Mouse (Mus musculus): ENCODE measurements around the gene Dnah9. TPM values are rescaled to one million over a fixed set of nuclear protein-coding genes. Genes with fewer than 3 reads are reported as not detected.

Dnah9 gene
- polyA plus RNA-seq, 1 experiment from 2014 or later, result 1.2 TPM

DNA sequence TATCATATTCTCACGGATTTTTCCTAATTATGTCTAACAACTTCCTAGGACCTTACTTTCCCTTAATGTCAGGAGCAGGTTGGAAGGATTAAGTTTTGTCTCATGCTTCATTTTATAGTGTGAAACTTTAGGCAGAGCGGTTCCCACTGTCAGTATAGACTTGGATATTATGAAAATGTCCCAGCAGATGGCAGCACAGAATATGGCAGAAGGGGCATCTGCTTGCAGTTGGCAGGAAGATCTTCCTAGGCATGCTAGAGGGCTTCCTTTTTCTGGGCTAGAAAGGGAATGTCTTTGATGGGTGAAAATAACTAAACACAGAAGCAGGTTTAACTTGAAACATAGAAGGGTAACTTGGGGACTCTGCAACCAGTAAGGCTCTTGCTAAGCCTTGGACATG, 262.9 kb downstream of the Dnah9 start:
- H3K4me3 ChIP-seq, result no peak overlapping the region
- no peaks in the 10 kb centered on the region for H3K27me3 ChIP-seq (ENCODE audit: insufficient read depth, poor library complexity, severe bottlenecking)
- no peaks in the 10 kb centered on the region for H3K4me1 ChIP-seq (replicated peaks)
- H3K36me3 ChIP-seq, result no peaks in the 10 kb centered on the region
- no peaks in the 10 kb centered on the region for H3K9me3 ChIP-seq
- 67% methylated on average over 2 of the region's 2 CpGs for WGBS
- no peak overlapping the region for H3K27ac ChIP-seq
- no peak for DNase-seq (ENCODE audit: low spot score)

DNA sequence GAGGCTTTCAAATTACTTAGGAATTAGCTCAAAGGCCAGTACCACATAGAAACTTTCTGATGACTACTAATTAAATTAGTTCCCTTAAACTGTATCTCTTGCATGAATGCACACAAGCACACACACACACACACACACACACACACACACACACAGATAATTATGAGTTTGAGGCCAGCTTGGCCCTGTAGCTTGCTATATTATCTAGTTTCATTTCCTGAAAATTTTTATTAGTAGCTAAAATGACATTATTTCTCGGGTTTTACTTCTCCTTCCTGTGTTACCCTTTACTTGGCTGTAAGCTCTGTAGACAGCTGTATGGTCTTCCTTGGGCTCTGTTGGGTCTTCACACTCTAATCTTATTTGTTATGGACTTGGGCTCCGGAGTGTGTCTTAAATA, 264.4 kb downstream of the Dnah9 start:
- Histone ChIP-seq H3K4me3 (no peak overlapping the region), H3K4me1 (replicated peaks) (no peaks in the 10 kb centered on the region), H3K36me3 (no peaks in the 10 kb centered on the region), H3K9me3 (no peaks in the 10 kb centered on the region), H3K27ac (no peak overlapping the region), H3K27me3 (ENCODE audit: insufficient read depth, poor library complexity, severe bottlenecking) (no peaks in the 10 kb centered on the region)
- 82% methylated on average over 2 of the region's 2 CpGs for WGBS
- no peak for DNase-seq (ENCODE audit: low spot score)

DNA sequence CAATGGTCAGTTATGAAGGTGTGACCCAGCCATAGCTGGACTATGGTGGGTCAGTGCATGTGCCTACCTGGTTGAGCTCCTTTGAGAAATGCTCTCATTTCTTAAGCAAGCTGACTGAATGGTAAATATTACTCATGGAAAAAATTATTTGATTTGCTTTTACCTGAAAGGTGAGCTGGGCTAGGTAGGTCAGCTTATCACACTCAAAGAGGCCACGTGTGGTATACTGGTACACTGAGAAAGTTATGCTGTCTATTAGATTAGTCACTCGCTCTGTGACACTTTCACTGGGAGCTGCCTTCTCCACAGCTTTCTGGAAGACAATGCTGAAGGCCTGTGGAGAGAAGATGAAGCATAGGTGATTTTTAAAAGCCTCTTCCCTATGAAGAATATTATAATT, 286.9 kb downstream of the Dnah9 start:
- H3K4me3 ChIP-seq, result no peak overlapping the region
- H3K36me3 ChIP-seq, result no peaks in the 10 kb centered on the region
- DNase-seq (ENCODE audit: low spot score), result no peak
- H3K27ac ChIP-seq, result no peak overlapping the region
- H3K4me1 ChIP-seq (replicated peaks), result no peaks in the 10 kb centered on the region
- H3K27me3 ChIP-seq (ENCODE audit: insufficient read depth, poor library complexity, severe bottlenecking), result no peaks in the 10 kb centered on the region
- no peaks in the 10 kb centered on the region for H3K9me3 ChIP-seq
- WGBS, result 85% methylated on average over 2 of the region's 2 CpGs

DNA sequence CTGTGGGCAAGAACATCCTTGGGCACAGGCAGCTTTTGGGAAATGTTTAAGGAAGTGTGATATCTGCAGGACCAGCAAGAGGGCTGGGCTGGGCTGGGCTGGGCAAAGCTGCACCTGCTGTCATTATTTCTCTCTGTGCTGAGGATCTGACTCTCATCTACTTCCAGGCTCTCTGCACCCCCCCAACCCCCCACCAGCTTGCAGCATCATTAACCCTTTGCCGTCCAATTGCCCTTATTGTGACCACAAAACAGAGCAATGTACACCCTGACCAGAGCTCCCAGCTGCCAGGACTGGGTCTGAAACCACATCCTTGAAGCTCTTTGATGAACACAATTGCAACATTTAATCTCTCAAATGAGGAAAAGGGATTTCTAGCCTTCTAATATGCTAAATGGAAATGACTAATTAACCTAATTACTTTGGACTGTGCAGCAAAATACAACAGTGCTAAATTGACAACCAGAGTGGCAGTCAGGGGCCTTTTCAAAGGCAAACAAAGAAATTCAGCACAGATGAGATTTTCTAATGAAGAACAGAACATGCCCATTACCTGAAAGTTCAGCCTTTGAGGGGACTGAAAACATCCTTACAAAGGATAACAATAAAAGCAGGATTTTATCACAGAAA, 291.1 kb downstream of the Dnah9 start:
- DNase-seq (ENCODE audit: low spot score), result no peak
- Histone ChIP-seq H3K36me3 (no peaks in the 10 kb centered on the region), H3K4me3 (no peak overlapping the region), H3K4me1 (replicated peaks) (no peaks in the 10 kb centered on the region), H3K27ac (no peak overlapping the region), H3K9me3 (no peaks in the 10 kb centered on the region), H3K27me3 (ENCODE audit: insufficient read depth, poor library complexity, severe bottlenecking) (no peaks in the 10 kb centered on the region)
- WGBS, result 75% methylated on average over 1 of the region's 1 CpGs

DNA sequence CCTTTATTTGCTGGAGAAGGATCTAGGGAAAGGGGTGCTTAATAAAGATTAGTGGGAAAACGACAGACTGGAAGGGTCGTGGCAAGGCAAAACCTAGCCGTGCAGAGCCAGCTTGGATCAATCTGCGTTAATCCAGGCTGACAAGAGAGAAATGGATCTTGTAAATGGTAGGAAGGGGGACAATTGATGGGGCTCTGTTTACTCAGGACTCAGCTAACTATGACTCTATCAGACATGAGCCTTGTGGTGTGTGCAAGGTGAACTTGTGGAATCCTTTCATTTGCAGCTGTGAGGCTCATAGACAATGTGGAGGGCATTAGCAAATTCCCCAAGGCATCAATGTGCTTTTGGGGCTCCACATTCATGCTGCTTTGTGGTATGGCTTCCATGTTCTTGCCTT, 306.9 kb downstream of the Dnah9 start:
- Histone ChIP-seq H3K27ac (no peak overlapping the region), H3K36me3 (no peaks in the 10 kb centered on the region), H3K4me1 (replicated peaks) (no peaks in the 10 kb centered on the region), H3K4me3 (no peak overlapping the region), H3K27me3 (ENCODE audit: insufficient read depth, poor library complexity, severe bottlenecking) (no peaks in the 10 kb centered on the region), H3K9me3 (no peaks in the 10 kb centered on the region)
- 70% methylated on average over 4 of the region's 4 CpGs for WGBS
- no peak for DNase-seq (ENCODE audit: low spot score)

DNA sequence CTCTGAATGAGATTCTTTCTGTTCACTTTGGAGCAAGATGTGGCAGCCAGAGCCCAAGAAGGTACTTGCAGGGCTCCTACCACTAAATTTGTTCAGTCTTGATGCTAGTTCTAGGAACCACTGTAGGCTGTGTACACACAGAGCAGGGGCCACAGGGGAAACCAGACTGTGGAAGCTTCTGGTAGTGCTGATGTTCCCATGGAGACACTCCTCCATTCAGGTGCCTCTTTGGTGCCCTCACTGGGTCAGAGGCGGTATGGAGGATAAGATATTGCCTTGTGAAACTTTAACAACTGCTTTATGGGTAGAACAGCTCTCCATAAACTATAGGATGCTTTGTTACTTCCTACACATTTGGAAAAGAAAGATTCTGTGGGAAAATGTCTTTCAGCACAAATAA, 316.3 kb downstream of the Dnah9 start:
- H3K27me3 ChIP-seq (ENCODE audit: insufficient read depth, poor library complexity, severe bottlenecking), result no peaks in the 10 kb centered on the region
- WGBS, result 20% methylated on average over 1 of the region's 1 CpGs
- H3K36me3 ChIP-seq, result no peaks in the 10 kb centered on the region
- peak; percentile 21 for DNase-seq (ENCODE audit: low spot score)
- H3K27ac ChIP-seq, result no peak overlapping the region
- H3K4me3 ChIP-seq, result no peak overlapping the region
- H3K4me1 ChIP-seq (replicated peaks), result peaks cover 4% of the 10 kb centered on the region; the same call in 1 of the 2 replicates
- H3K9me3 ChIP-seq, result no peaks in the 10 kb centered on the region

DNA sequence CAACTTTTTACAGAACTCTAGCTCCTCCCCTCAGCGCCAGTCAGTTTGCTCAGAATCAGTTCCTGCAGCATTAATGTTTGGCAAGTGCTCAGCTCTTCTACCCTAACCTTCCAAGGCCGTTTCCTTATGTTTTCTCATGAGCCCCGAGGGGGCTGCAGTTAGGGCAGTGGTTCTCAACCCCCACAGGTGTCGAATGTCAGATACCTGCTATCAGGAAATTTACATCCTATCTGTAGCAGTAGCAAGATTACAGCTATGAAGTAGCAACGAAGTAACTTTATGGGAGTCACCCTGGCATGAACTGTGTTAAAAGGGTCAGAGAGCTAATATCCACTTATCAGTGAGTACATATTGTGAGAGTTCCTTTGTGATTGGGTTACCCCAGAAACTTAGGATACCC, 321.9 kb downstream of the Dnah9 start:
- no peak for DNase-seq (ENCODE audit: low spot score)
- Histone ChIP-seq H3K27me3 (ENCODE audit: insufficient read depth, poor library complexity, severe bottlenecking) (no peaks in the 10 kb centered on the region), H3K4me3 (no peak overlapping the region), H3K9me3 (no peaks in the 10 kb centered on the region), H3K4me1 (replicated peaks) (no peaks in the 10 kb centered on the region), H3K36me3 (no peaks in the 10 kb centered on the region), H3K27ac (no peak overlapping the region)
- WGBS, result 80% methylated on average over 5 of the region's 5 CpGs

DNA sequence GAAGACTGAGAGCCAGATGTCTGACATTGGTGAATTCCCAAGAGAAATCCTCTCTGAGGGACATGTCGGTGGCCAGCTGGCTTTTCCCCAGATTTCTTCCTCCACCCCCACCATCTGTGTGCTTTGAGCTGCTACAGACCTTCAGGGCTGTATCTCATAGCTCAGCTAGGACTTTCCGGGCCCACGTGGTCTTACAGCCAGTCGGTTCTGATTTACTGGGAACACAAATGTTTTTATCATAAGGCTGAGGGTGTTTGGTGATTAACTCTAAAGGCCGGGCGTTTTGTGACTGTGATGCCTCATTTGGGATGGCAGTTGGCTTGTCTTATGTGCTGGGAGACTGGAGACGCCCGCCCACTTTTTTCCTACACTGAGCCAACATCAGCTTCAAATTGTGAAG, 329.4 kb downstream of the Dnah9 start:
- H3K36me3 ChIP-seq, result no peaks in the 10 kb centered on the region
- WGBS, result 78% methylated on average over 8 of the region's 8 CpGs
- no peak overlapping the region for H3K4me3 ChIP-seq
- H3K27ac ChIP-seq, result no peak overlapping the region
- H3K4me1 ChIP-seq (replicated peaks), result no peaks in the 10 kb centered on the region
- DNase-seq (ENCODE audit: low spot score), result no peak
- H3K9me3 ChIP-seq, result no peaks in the 10 kb centered on the region
- no peaks in the 10 kb centered on the region for H3K27me3 ChIP-seq (ENCODE audit: insufficient read depth, poor library complexity, severe bottlenecking)

DNA sequence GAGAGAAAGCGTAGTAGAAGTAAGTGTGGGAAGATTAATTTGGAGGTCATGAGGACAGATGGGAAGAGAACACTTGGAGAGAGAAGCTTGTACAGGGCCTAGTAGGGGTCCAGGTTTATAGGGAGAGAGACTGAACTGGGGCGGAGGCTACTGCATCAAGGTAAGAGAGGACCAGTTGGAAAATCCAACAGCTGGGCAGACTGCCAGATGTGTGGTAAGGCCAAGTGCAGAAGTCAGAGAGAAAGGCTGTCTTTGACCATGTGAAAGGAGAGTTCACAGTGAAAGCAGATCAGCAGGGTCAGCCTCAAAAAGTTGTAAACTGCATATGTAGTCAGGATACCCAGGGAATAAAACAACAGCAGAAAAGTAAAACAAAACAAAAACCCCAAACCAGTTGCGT, 343.8 kb downstream of the Dnah9 start:
- no peak for DNase-seq (ENCODE audit: low spot score)
- no peaks in the 10 kb centered on the region for H3K4me1 ChIP-seq (replicated peaks)
- H3K27me3 ChIP-seq (ENCODE audit: insufficient read depth, poor library complexity, severe bottlenecking), result no peaks in the 10 kb centered on the region
- no peak overlapping the region for H3K4me3 ChIP-seq
- no peak overlapping the region for H3K27ac ChIP-seq
- H3K36me3 ChIP-seq, result peaks cover 67% of the 10 kb centered on the region
- H3K9me3 ChIP-seq, result no peaks in the 10 kb centered on the region
- 92% methylated on average over 3 of the region's 3 CpGs for WGBS

DNA sequence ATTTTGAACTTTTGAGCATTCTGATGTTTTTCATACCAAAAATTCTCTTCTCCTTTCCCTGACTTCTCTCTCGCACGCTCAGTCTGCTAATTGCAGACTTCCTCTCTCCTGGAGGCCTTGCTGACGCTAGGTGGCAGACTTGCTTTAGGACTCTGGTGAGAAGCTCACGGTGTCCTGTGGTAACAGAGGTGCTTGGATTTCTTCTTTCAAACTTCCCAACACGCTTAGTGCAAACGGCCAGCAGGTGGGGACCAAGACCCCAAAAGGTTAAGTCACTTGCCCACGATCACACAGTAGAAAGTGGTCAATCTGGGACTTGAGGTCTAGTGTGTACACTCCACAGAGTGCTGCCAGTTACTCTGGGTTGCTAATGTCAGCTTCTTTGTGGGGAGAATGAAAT, 347.5 kb downstream of the Dnah9 start:
- H3K9me3 ChIP-seq, result no peaks in the 10 kb centered on the region
- WGBS, result 14% methylated on average over 7 of the region's 7 CpGs
- H3K27me3 ChIP-seq (ENCODE audit: insufficient read depth, poor library complexity, severe bottlenecking), result no peaks in the 10 kb centered on the region
- no peak overlapping the region for H3K27ac ChIP-seq
- no peak overlapping the region for H3K4me3 ChIP-seq
- DNase-seq (ENCODE audit: low spot score), result peak; percentile 69
- H3K36me3 ChIP-seq, result peaks cover 62% of the 10 kb centered on the region
- H3K4me1 ChIP-seq (replicated peaks), result peaks cover 6% of the 10 kb centered on the region

DNA sequence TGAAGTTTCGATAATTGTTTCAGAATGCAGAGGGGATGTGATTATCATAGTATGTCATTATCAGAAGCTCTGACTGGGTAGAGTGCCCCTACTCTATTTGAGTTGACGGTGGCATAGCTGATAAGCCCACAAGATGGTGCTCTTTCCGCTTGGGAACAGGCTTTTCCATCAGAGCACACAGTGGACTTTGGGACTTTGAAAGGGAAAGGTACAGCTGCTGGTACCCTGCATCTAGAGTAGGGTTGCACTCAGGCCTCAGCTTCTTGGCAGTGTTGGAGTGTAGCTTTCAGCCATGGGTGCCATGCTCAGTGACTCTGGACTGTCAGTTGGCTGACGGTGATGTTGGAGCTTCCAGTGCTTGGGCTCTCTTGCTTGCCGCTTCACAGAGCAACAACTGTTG, 348.1 kb downstream of the Dnah9 start:
- no peak for DNase-seq (ENCODE audit: low spot score)
- Histone ChIP-seq H3K4me3 (no peak overlapping the region), H3K4me1 (replicated peaks) (peaks cover 9% of the 10 kb centered on the region), H3K36me3 (peaks cover 68% of the 10 kb centered on the region), H3K27me3 (ENCODE audit: insufficient read depth, poor library complexity, severe bottlenecking) (no peaks in the 10 kb centered on the region), H3K9me3 (no peaks in the 10 kb centered on the region), H3K27ac (no peak overlapping the region)
- 69% methylated on average over 5 of the region's 5 CpGs for WGBS

DNA sequence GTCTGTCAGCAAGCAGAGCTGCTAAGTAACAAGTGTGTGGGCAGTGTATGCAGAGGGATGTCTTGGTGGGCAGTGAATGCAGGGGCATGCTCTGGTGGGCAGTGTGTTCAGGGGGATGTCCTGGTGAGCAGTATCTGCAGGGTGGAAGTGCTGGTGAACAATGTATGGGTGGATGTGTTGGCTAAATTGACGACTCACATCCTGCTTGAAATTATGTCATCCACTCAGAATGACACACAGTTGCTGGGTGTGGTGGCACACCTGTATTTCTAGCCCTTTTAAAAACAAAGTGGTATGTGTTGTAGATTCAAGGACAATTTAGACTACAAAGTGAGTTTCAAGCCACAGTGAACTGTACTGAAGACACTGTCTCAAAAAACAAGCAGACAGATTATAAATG, 350.2 kb downstream of the Dnah9 start:
- H3K4me3 ChIP-seq, result no peak overlapping the region
- H3K36me3 ChIP-seq, result peaks cover 62% of the 10 kb centered on the region
- H3K27me3 ChIP-seq (ENCODE audit: insufficient read depth, poor library complexity, severe bottlenecking), result peaks cover 5% of the 10 kb centered on the region; the same call in 1 of the 2 replicates
- H3K9me3 ChIP-seq, result no peaks in the 10 kb centered on the region
- no peak overlapping the region for H3K27ac ChIP-seq
- H3K4me1 ChIP-seq (replicated peaks), result peaks cover 9% of the 10 kb centered on the region
- DNase-seq (ENCODE audit: low spot score), result no peak
- 75% methylated on average over 1 of the region's 1 CpGs for WGBS

DNA sequence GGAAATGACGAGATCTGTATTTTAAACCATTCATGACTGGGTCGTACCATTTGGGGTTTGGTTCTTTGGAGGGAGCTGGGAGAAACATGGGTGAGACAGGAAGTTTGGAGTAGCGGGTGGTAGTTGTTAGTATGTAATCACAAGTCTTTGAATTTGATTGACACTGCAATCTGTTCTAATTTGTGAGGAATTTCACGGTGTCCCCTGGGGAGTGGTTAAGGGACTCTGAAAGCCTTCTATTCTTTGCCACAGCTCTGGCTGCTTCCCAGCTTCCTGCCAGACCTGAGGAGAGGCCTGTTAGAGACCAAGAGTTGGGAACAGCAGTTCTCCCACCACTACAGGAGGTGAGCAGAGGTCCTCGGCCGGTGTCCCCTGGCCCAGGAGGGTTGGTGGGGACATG, 352.1 kb downstream of the Dnah9 start:
- WGBS, result 45% methylated on average over 6 of the region's 6 CpGs
- Histone ChIP-seq H3K36me3 (peaks cover 44% of the 10 kb centered on the region), H3K4me1 (replicated peaks) (peaks cover 23% of the 10 kb centered on the region), H3K4me3 (no peak overlapping the region), H3K27me3 (ENCODE audit: insufficient read depth, poor library complexity, severe bottlenecking) (peaks cover 5% of the 10 kb centered on the region; the same call in 1 of the 2 replicates), H3K9me3 (no peaks in the 10 kb centered on the region), H3K27ac (no peak overlapping the region)
- no peak for DNase-seq (ENCODE audit: low spot score)

DNA sequence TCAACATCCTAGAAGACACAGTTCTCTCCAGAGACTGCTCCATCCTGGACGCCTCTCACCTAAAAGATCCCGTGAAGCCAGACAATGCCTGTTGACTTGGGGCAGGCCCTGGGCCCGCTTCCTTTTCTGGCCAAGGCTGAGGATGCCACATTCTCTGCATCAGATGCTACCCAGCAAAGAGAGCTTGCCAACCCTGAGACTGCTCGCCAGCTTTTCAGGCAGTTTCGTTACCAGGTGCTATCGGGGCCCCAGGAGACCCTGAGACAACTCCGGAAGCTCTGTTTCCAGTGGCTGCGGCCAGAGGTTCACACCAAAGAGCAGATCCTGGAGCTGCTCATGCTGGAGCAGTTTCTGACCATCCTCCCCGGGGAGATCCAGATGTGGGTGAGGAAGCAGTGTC, 354.0 kb downstream of the Dnah9 start:
- Histone ChIP-seq H3K9me3 (no peaks in the 10 kb centered on the region), H3K36me3 (peaks cover 41% of the 10 kb centered on the region), H3K27me3 (ENCODE audit: insufficient read depth, poor library complexity, severe bottlenecking) (peaks cover 5% of the 10 kb centered on the region; the same call in 1 of the 2 replicates), H3K4me3 (no peak overlapping the region), H3K27ac (no peak overlapping the region), H3K4me1 (replicated peaks) (peaks cover 23% of the 10 kb centered on the region)
- 88% methylated on average over 9 of the region's 9 CpGs for WGBS
- DNase-seq (ENCODE audit: low spot score), result no peak
